Mouse (Mus musculus): Measurements from ENCODE around the gene Tpk1.

DNA sequence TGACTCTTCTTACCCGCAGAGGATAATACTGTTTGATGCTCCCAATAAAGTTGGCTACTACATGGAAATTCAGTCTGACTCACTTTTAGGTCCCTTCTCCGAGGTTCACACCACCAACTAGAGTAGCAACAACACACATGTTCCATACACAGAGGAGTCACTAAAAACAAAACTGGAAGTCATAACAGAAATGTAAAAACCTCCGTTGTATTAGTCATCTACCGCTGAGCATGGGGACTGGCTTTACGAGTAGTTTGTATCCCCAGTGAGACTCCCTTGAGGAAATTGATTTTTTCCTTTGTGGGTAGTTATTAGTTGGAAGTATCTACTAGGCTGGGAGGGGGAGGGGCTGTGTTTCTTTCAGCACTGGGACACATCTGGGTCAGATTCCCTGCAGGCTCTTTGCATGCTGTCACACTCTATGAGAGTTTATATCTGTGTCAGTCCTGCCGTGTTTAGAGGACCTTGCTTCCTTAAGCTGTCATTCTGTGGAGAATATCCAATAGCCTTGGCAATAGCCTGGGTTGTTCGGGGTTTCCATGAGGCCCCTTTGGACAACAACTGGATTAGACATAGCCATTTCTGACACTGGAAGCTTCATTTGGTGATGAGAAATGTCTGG is 245.6 kb downstream of the Tpk1 start:
- no peak for TF ChIP-seq CTCF (IDR thresholded peaks at IDR 0.05; ENCODE audit: extremely low read depth, insufficient read length, insufficient replicate concordance, low read depth, low read length)
- no peak for TF ChIP-seq POLR2A (IDR thresholded peaks at IDR 0.05; ENCODE audit: low read depth, low read length)
